Mouse (Mus musculus) C2C12 (cell line): ENCODE data around the gene Tnk1. TPM values are rescaled to one million over a fixed set of nuclear protein-coding genes. Genes with fewer than 3 reads are reported as not detected.

ENCODE experiments used
- H3K27me3 ChIP-seq: one replicate; pipeline ENCODE4 v1.6.1; 2011; ENCODE audit not compliant: control insufficient read depth, insufficient read depth, insufficient read length
- H3K36me3 ChIP-seq: one replicate; pipeline ENCODE4 v1.6.1; 2011; ENCODE audit not compliant: control insufficient read depth, insufficient read depth
- H3K4me3 ChIP-seq: one replicate; pipeline ENCODE4 v1.5.1; 2011; ENCODE audit warnings: mild to moderate bottlenecking, control low read depth; ENCODE audit not compliant: poor library complexity, insufficient read depth, severe bottlenecking
- H3K79me2 ChIP-seq: one replicate; pipeline ENCODE4 v1.6.1; 2011; ENCODE audit not compliant: control insufficient read depth, insufficient read depth
- H3K79me3 ChIP-seq: one replicate; pipeline ENCODE4 v1.6.1; 2011; ENCODE audit warnings: low read depth, control low read depth
- H3ac ChIP-seq: one replicate; pipeline ENCODE3; 2011; ENCODE audit warnings: low read depth; ENCODE audit not compliant: control insufficient read depth, insufficient read length
- CEBPB ChIP-seq: IDR thresholded peaks from one replicate; pipeline ENCODE4 v1.6.1; 2011; ENCODE audit warnings: low read depth, mild to moderate bottlenecking, control low read depth, moderate library complexity
- CTCF ChIP-seq: IDR thresholded peaks from one replicate; pipeline ENCODE4 v1.5.1; 2011; ENCODE audit not compliant: control insufficient read depth, insufficient read depth, insufficient read length
- FOSL1 ChIP-seq: IDR thresholded peaks from one replicate; pipeline ENCODE4 v1.8.0; 2011; ENCODE audit warnings: mild to moderate bottlenecking, low read length; ENCODE audit not compliant: poor library complexity, insufficient read depth, severe bottlenecking
- MAX ChIP-seq: IDR thresholded peaks from one replicate; pipeline ENCODE4 v1.6.1; 2011; ENCODE audit warnings: mild to moderate bottlenecking, control low read depth
- MYOD1 ChIP-seq: IDR thresholded peaks from one replicate; pipeline ENCODE4 v1.6.1; 2011; ENCODE audit warnings: low read depth; ENCODE audit not compliant: control insufficient read depth, insufficient read length
- MYOG ChIP-seq: IDR thresholded peaks from one replicate; pipeline ENCODE4 v1.6.1; 2011; ENCODE audit not compliant: control insufficient read depth, insufficient read length; ENCODE audit errors: extremely low read depth
- USF1 ChIP-seq: IDR thresholded peaks from one replicate; pipeline ENCODE4 v1.6.1; 2011; ENCODE audit warnings: low read depth, mild to moderate bottlenecking, control low read depth, moderate library complexity
- long read RNA-seq, 2 experiments: library from polyadenylated mRNA; unstranded; transcript quantifications; one replicate each; pipeline ENCODE4 v2.0.0; 2019 to 2020
- polyA plus RNA-seq: library from polyadenylated mRNA; unstranded; fragments of >200 nt; fragmentation: generic; extraction: Trizol; gene quantifications from one replicate; pipeline ENCODE4 v1.2.1, GENCODE M21; 2012; ENCODE audit warnings: missing spikeins

The Tnk1 gene
- not detected for polyA plus RNA-seq
- long read RNA-seq, experiment 1: 0 reads
- long read RNA-seq, experiment 2: 0 reads

DNA sequence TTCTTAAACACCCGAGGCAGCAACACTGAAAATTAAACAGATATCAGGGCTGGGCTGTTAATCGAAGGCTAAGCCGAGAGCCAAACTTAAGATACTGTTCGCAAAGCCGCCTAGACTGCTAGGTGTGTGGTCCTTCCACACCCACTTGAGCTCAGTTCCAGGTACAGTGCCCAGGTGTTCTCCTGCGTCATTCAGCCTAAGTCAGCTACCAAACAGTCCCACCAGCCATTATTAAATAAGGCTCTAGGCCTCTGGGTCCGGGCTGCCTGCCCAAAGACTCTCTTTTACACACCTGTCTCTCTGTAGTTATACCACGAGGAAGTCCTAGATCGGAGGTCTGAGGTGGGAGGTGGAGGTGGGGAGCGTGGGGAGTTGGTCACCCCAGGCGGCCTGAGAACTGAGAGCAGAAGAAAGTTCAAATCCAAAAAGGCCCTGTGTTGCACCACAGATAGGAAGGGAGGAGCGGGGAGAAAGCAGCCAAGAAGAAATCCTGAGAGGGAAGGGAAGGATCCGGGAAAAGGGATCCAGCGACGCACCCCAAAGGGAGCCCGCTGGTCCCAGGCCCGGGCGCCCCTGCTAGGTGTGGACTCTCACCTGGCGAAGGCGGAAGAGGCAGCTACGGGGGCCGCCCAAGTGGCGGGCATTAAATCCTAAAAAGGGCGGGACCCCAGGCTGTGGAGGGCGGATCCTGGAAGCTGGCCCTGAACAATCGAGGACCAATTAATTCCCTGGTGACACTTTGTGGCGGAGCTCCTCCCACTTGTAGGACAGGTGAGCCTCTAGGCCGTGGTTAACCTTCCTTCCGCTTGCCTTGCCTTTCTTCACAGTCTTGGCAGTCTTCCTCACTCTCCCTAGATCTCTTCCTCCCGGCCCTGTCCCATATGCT lies at the start of gene Tnk1:
Tnk1 (minus strand) TSS at position 618 of the 886 bp plus-strand sequence.
- no peaks in the 10 kb centered on the region for H3K79me2 ChIP-seq
- peaks cover 8% of the 10 kb centered on the region for H3K27me3 ChIP-seq
- H3K4me3 ChIP-seq: no peak within 1 kb of the TSS
- no peaks in the 10 kb centered on the region for H3K36me3 ChIP-seq
- no peaks in the 10 kb centered on the region for H3K79me3 ChIP-seq
- no peak for TF ChIP-seq CTCF
- TF ChIP-seq USF1: no peak
- TF ChIP-seq CEBPB: no peak
- TF ChIP-seq MYOG: no peak
- no peak for TF ChIP-seq MYOD1
- no peak for TF ChIP-seq FOSL1
- no peak for TF ChIP-seq MAX
- H3ac ChIP-seq: no peak within 1 kb of the TSS

DNA sequence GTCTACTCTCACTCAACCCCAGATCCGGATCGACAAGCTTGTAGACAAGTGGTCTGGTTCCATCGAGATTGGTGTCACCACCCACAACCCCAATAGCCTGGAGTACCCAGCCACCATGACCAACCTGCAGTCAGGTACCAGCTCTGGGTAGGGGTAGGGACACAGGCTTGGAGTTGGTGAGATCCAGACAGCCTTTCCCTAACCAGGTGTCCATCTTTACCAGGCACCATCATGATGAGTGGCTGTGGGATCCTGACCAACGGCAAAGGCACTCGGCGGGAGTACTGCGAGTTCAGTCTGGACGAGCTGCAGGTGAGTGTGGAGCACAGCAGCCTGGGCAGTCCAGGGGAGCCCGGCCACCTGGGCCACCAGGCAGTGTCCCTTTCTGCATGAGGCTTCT lies 45.8 kb upstream of the Tnk1 start:
- Histone ChIP-seq H3K4me3 (no peak overlapping the region), H3K79me2 (peaks cover 34% of the 10 kb centered on the region), H3K79me3 (peaks cover 17% of the 10 kb centered on the region), H3K27me3 (no peaks in the 10 kb centered on the region), H3ac (no peak overlapping the region), H3K36me3 (peaks cover 55% of the 10 kb centered on the region)
- TF ChIP-seq MYOG (no peak), MYOD1 (no peak), MAX (no peak), USF1 (no peak), CEBPB (no peak), CTCF (no peak)

DNA sequence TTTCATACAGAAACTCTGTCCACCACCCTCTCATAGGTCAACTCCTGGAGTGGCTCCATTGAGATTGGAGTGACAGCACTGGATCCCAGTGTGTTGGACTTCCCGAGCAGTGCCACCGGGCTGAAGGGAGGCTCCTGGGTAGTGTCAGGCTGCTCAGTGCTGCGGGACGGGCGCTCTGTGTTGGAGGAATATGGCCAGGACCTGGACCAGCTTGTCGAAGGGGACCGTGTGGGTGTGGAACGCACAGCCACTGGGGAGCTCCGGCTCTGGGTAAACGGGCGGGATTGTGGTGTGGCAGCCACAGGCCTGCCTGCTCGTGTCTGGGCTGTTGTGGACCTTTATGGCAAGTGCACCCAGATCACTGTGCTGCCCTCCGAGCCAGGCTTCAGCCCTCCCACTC lies 44.4 kb upstream of the Tnk1 start:
- peak overlapping the region; percentile 47 for H3ac ChIP-seq
- H3K79me2 ChIP-seq: peaks cover 34% of the 10 kb centered on the region
- TF ChIP-seq MYOG: no peak
- no peak for TF ChIP-seq CEBPB
- TF ChIP-seq MAX: no peak
- no peak for TF ChIP-seq MYOD1
- no peak for TF ChIP-seq FOSL1
- TF ChIP-seq CTCF: no peak
- TF ChIP-seq USF1: no peak
- H3K36me3 ChIP-seq: peaks cover 42% of the 10 kb centered on the region
- H3K27me3 ChIP-seq: no peaks in the 10 kb centered on the region
- peak overlapping the region; percentile 93 for H3K4me3 ChIP-seq
- H3K79me3 ChIP-seq: peaks cover 17% of the 10 kb centered on the region

DNA sequence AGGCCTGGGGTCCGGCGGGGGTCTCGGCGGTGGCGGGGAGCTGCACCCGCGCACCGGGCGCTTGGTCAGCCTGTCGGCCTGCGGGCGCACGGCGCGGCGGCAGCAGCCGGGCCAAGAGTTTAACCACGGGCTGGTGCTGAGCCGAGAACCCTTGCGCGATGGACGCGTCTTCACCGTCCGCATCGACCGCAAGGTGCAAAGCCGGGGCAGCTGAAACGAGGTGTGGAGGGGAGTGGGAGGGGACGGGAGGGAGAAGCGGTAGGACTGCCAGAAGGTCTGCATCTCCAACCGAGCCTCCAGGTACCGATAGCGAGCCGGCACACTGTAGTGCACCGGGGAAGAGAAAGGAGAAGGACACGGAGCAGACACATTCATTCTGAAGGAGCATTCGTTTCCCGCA lies 43.5 kb upstream of the Tnk1 start:
- H3K4me3 ChIP-seq: peak overlapping the region; percentile 93
- H3K36me3 ChIP-seq: peaks cover 33% of the 10 kb centered on the region
- H3K27me3 ChIP-seq: no peaks in the 10 kb centered on the region
- H3ac ChIP-seq: peak overlapping the region; percentile 96
- TF ChIP-seq MYOD1 (no peak), MYOG (no peak), CEBPB (no peak), CTCF (no peak), FOSL1 (no peak), USF1 (no peak), MAX (no peak)
- H3K79me2 ChIP-seq: peaks cover 34% of the 10 kb centered on the region
- H3K79me3 ChIP-seq: peaks cover 17% of the 10 kb centered on the region

DNA sequence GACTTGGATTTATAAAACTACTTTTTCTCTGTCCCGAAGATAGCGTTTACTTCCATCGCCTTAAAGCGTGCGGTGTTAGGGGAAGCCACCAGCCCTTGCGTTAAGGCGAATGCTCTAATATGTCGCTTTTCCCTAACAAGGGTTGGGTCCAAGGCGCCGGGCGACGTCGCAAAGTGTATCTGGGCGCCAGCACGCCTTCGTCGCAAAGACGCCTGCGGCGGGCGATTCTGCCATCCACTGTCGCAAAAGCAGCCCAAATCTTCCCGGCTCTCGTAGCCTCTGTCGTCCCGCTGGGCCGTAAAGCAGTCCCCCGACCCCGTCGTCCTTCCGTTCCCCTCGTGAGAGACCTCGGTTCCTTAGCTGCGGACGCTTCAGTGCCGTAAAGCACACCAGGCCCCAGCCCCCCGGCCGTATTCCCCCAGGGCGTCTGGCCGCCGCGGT lies 42.9 kb upstream of the Tnk1 start:
- Histone ChIP-seq H3K79me2 (peaks cover 34% of the 10 kb centered on the region), H3K27me3 (no peaks in the 10 kb centered on the region), H3K4me3 (peak overlapping the region; percentile 93), H3K79me3 (peaks cover 17% of the 10 kb centered on the region), H3ac (peak overlapping the region; percentile 96), H3K36me3 (peaks cover 27% of the 10 kb centered on the region)
- TF ChIP-seq CTCF (no peak), MAX (peak; percentile 71), MYOD1 (no peak), USF1 (no peak), CEBPB (no peak), MYOG (no peak), FOSL1 (no peak)
